Mouse (Mus musculus) activated CD4-positive, CD25-positive, alpha-beta regulatory T cell, adult 4 months (primary cell): Measurements from ENCODE around the gene Cela2a. TPM values are rescaled to one million over a fixed set of nuclear protein-coding genes. Genes with fewer than 3 reads are reported as not detected.

ENCODE experiments used
- ATAC-seq: one replicate; pipeline ENCODE4 v1.8.0; 2017
- polyA plus RNA-seq, 2 experiments: library from polyadenylated mRNA; unstranded; fragments of 100-300 nt; shearing (Covaris generic); gene quantifications; one replicate each; pipeline ENCODE4 v1.2.1; 2017

The Cela2a gene
- polyA plus RNA-seq, 2 experiments from 2014 or later: 1.0 TPM; not detected in 1

DNA sequence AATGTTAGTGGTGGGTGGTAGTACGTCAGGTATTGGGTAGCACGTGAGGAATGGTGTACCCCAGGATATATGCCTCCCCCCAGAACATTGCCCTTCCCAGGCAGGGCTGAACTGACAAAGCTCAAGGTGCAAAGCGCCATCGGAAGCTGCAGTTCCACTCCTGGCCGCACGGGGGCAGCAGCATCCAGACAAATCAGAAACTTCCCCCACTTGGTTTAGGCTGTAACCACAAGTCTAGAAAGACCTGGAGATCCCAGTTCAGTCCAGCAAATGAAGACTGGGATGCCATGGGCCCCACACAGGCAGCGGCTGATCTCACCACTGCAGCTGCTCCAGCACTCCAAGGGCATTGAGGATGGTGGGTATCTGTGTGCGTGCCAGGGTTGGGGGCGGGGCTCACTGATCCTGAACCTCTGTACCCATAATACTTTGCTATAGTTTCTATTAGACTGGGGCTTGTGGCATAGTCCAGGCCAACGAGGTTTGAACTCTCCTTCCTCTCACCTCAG lies 31.5 kb upstream of the Cela2a start:
- ATAC-seq: peak; percentile 32

- ATAC-seq: no peak
Measured at GRCm38 (mm10) chr4:141853437-141853836, 27.5 kb upstream of the Cela2a start.

DNA sequence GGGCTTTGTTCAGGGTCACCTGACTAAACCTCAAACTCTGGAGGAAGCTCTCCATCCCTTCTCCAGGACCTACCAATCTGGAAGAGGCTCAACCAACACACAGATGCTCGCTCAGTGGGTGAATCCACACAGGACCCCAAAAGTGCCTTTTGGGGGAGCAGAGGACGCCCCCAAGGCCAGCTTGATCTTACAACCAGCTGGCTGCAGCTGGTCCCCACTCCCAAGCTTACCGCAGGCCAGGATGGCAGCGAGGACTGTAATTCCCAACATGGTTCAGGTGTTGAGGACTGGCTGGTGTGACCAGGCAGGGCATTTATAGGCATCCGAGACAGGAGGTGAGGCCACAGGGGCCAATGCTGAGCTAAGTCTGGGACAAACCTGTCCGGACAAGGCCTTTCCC lies 20.0 kb upstream of the Cela2a start, which contains the start of gene Ctrc:
Ctrc (minus strand) TSS at position 361 of the 400 bp plus-strand sequence.
- ATAC-seq: no peak

DNA sequence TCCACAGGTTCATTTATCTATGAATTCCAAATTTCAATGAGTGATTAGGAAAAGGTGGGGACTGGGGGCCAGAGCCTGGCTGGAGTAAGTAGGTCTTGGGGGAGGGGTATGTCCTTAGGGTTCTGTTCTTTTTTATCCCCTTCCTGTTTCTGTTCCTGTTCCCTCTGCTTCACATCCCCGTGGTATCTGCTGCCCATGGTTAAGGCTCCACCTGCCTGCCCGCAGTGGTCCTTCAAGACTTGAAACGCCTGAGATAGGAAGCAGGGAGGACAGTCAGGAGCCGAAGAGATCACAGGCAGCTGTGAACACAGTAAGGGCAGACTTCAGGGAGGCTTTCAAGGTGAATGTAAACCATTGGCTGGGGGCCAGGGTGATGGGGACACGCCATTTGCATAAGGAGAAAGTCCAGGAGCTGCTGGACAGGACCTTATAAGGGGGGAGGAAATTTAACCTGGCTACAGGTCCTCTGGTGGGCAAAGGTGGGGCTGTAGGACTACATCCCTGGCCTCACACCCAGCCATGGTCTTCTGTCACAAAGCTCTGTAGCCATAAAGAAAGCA lies 8.7 kb upstream of the Cela2a start:
- ATAC-seq: no peak

GRCm38 (mm10) chr4:141833911-141834310 lies 8.0 kb upstream of the Cela2a start:
- no peak for ATAC-seq

GRCm38 (mm10) chr4:141831361-141831760 lies 5.4 kb upstream of the Cela2a start:
- ATAC-seq: no peak

DNA sequence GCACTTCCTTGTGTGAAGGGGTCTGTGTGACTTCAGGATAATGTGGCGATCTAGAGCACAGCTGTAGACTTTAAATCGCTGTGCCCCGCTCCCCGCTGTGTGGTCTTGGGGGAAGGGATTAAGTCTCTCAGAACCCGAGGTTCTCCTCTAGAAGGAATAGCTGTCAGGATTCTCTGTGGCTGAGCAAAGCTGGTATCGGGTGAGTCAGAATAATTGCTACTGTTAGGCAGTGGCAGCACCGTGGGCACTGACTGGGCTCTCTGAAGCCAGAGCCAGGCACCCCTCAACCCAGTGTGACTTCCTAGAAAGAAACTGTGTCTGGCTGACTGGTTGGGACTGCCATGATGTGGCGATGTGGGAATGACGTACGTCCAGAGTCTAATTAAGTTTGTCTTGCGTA lies 4.4 kb upstream of the Cela2a start:
- ATAC-seq: no peak

GRCm38 (mm10) chr4:141828177-141828576 lies 2.2 kb upstream of the Cela2a start:
- no peak for ATAC-seq

DNA sequence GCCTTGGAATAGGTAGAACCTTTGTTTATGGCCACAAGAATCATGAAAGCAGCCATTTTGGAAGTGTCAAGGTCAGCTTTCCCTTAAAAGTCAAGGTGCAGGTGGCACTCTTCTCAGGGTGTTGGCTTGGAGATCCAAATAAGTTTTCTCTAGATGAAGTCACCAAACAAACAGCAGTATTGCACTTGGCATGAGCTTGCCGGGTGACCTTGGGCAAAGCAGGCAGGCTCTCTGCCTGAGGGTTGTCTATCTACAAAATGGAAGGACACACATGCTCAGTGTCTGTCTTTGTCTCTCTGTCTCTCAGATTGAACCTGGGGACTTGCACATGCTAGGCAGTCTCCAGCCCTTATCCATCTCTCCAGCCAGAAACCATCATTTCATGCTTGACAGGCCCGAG lies 1.4 kb upstream of the Cela2a start:
- ATAC-seq: no peak

DNA sequence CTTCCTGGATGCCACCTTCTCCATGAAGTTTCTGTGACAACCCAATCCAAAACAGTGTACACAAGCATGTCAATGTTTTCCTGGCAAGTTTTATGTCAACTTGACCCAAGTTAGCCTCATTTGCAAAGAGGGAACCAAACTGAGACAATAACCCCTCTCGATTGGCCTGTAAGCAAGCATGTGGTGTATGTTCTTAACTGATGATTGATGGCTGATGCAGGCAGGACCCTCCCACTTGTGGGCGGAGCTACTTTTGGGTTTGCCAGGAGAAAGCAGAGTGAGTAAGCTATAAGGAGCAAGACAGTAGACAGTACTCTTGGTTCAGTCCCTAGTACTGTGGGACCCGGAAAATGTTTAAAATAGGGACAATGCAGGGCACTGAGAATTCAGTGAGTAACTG lies 3.0 kb downstream of the Cela2a start:
- ATAC-seq: no peak

- ATAC-seq: no peak
Measured at GRCm38 (mm10) chr4:141822089-141822488, 3.9 kb downstream of the Cela2a start.

DNA sequence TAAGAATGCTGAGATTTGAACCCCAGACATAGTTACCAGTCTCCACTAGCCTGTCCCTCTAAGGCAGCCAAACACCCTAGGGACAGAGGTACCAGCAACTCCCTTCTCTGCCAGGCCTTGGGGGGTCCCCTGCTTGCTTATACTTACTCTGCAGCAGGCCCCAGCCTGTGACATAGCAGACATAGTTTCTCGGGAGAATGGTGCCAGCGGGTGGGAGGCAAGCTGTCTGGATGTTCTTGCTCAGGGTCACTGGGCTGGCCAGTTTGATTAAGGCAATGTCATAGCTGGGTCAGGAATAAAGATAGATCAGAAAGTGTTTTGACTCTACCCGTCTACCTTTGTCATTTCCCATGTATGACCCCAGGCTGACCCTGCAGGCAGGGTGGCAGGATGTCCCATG lies 4.8 kb downstream of the Cela2a start:
- no peak for ATAC-seq

DNA sequence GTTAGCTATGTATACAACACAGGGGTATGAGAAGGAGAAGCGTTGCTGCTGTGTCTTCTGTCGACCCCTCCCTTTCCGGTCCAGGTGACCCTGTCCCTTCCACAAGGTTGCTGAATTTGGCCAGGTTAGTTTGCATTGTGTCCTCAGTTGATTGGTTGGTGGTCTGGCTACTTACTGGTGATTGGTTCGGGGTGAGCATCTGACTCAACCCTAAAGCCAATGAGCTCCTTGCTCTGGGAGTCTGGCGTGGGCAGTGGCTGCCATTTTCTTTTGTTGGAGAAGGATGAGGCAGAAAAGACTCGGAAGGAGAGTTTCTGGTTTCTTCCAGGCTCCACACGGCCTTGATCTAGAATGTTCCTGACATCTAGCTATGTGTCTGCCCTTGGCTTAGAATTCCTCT lies 6.6 kb downstream of the Cela2a start:
- no peak for ATAC-seq

GRCm38 (mm10) chr4:141818861-141819260 lies 7.1 kb downstream of the Cela2a start:
- ATAC-seq: no peak

GRCm38 (mm10) chr4:141817706-141818105 lies 8.3 kb downstream of the Cela2a start:
- no peak for ATAC-seq

GRCm38 (mm10) chr4:141816776-141817655 lies 8.9 kb downstream of the Cela2a start:
- ATAC-seq: no peak

DNA sequence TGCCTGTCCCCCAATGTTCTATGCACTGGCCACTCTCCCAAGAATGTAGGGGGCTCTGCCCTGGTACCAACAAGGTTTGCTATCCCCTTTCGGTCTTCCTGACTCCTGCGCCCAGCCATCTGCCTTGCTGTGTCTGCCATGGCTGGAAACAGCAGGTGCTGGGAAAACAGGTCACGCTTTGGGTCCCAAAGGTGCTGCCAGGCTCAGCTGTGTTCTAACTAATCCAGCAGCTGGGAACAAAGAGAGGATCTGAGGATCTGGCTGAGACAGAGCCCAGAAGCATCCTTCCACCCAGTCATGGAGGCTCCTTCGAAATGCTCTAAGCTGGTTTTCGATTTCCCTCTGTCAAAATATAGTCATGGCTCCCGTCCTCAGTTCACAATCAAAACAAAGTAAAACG lies 9.7 kb downstream of the Cela2a start:
- ATAC-seq: no peak

- ATAC-seq: no peak
Measured at GRCm38 (mm10) chr4:141811375-141811774, 14.6 kb downstream of the Cela2a start.

DNA sequence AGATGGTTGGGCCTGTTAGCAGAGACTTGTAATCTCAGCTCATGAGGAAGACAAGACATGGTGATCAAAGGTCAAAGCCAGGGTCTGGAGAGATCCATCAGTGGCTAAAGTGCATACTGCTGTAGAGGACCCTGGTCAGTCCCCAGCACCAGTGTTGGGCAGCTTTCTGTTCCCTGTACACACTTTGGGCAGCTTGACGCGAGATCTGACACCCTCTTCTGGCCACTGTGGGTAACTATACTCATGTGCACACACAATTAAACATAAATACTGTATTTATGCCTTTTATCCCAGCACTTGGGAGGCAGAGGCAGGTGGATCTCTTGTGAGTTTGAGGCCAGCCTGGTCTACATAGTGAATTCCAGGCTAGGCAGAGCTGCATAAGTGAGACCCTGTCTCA lies 15.0 kb downstream of the Cela2a start:
- no peak for ATAC-seq

DNA sequence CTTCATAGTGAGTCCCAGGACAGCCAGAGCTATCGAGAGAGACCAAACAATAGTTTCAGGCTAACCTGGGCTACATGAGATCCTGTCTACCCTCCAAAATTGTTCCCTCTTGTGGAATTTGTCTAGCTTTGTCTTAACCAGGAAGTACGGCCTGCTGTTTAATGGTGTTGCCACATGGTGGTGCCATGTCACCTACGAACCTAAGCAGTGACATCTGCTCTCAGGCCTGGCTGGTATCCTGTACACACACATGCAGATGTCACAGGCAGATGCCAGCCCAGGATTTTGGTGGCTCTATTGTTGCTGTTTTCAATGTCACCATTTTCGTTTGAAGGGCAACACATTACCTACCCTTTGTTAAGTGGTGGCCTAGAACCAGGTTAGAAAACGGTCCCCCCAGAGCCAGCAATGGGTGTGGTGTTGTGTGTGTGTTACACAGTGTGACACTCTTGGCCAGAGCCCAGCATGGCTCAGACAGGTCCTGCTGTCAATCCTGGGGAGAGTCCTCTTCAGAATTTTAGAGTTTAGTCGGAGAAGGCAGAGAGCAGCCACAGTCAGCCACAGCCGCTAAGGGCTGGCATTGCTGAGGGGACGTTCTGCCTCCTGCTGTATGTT lies 16.0 kb downstream of the Cela2a start:
- peak; percentile 66 for ATAC-seq

DNA sequence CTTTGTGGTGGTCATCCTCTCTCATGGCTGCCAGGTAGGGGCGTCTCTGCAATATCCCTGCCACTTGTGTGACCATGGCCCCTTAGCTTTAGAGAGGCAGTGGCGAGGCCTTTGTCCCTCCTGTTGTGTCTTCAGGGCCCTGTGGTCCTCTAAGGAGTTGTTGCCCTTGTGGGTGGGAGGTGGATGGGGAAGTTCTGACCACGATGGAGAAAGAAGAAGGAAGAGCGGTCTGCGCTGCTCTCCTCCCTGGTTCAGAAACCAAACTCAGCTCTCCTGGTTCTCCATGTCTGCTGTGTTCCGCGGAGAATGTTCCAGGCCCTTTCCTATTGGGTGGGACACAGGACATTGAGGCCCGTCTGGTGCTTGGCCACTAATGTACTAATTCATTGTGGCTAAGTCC lies 20.1 kb downstream of the Cela2a start:
- no peak for ATAC-seq

DNA sequence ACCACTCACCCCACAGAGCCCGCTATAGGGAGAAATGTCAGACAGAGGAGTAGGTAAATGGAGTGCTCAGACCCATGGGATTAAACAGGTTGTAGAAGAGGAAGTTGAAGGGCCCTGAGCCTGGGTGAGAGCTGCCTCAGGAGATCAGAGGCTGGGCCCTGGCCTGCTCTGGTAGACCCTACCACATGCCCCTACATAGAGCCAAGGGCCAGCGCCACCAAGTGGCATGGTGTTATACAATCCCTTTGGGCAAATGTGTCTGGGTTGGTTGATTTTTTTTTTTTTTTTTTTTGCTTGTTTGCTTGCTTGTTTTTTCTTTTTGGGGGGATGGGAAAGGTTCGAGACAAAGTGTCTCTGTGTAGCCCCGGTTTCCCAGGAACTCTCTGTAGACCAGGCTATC lies 21.9 kb downstream of the Cela2a start:
- ATAC-seq: no peak

DNA sequence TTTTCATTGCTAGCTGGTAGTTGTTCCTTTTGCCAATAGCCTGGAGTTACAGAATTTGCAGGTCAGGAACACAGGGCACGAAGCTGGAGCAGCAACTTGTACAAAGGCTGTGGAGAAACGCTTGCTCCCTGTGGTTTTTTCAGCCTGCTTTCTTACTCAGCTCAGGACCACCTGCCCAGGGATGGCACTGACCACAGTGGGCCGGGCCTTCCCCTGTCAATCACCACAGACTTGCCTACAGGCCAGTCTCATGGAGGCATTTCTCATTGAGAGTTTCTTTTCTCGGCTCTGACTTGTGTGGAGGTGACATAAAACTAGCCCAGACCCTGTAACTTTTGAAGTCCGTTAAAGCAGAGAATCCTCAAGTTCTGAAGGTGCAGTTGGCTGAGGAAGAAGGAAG lies 28.4 kb downstream of the Cela2a start:
- no peak for ATAC-seq

DNA sequence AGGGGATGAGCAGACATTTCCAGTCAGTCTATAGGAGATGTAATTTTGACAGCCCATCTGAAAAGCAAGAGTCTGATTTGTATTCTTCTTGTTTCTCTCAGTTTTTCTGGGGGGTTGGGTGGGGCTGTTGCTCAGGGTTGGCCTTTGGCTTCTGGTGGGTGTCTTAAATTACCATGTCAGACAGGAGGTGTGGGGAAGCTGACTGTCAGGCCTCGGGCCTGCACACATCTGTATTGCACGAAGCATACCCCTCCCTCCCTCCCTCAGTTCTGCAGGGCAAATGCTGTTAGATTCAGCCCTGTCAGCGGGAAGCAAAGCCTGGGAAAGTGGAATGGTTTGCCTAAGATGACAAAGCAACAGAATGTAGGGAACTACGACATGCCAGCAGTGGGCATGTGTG lies 29.0 kb downstream of the Cela2a start:
- ATAC-seq: no peak
